Mouse (Mus musculus) NIH3T3 (cell line): ENCODE data around the gene Ap5b1.
A peak's percentile ranks its signal among the peaks of the same experiment; 100 is the strongest.

Source experiments
- DNase-seq: peaks from one replicate; pipeline ENCODE4 v3.0.0-alpha.2; 2012; ENCODE audit warnings: low read depth

Ap5b1 gene

DNA sequence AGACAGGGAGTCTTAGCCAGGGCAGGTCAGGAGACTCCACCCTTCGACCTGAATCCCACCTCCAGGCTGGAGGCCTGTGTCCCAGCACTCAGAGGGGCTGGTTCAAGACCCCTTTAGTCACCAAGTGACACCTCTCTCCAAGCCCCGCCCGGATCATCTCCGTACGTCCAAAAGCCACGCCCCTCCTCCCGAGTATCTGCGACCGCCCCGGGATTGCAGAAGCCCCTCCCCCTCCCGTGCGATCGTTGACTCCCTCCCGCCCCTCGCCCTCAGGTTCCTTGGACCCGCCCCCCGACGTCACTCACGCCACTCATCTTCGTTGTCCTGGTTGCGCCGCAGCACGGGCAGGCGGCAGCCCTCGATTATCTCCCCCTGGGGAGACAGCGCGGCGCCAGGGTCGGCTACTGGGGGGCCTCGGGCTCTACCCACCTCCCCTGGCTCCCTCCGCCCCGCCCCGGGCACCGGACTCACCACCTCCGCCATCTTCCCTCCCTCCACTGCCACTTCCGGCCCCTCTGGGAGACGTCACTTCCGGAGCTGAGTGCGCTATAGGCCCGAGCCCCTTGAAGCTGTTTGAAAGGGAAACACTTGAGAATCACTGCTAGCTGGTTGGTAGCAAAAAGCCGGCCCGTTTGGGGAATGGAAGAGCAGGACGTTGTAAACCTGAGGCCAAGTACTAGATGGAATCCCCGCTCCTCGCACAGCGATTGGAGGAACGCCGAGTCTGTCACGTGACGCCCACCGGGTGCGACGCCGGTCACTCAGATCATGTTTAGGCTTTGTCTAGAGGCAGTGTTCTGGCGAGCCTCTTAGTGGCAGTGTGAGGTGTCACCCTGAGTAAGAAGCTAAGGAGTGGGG lies 42.0 kb downstream of the Ap5b1 start, which contains the start of gene Kat5:
Kat5 (minus strand) TSS at position 691 of the 858 bp plus-strand sequence.
- DNase-seq = peak; percentile 97

DNA sequence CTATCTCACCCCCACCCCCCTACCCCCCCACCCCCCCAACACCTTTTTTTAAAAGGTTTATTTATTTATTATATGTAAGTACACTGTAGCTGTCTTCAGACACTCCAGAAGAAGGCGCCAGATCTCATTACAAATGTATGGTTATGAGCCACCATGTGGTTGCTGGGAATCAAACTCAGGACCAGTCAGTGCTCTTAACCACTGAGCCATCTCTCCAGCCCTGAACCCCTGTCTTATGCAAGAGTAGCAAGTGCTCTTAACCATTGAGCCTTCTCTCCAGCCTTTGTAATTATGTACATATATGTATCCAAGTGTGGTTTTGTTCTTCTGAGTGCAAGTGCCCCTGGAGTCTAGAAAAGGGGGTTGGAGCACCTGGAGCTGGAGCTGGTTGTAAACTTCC lies 44.1 kb downstream of the Ap5b1 start:
- DNase-seq = peak; percentile 50

DNA sequence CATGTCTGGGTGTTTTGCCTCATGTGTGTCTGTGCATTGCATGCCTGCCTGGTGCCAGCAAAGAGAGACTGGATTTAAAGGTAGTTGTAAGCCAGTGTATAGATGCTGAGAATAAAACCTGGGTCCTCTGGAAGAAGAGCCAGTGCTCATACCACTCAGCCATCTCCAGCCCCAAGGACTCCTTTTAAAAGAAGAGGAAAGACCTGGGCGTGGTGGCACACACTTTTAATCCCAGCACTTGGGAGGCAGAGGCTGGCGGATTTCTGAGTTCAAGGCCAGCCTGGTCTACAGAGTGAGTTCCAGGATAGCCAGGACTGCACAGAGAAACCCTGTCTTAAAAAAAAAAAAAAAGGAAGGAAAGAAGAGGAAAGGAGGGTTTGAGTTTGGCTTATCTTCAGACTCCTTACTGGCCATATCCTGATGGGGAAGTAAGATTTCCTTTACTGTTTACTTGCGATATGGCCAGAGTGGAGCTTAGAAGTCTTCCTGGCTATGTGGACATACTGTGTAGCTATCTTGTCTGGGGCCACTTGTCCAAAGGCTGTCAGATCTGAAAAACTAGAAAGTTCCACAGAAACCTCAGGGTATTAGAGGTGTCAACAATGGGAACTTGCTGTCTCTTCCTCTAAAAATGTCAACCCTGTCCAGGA lies 45.1 kb downstream of the Ap5b1 start:
- no peak for DNase-seq

DNA sequence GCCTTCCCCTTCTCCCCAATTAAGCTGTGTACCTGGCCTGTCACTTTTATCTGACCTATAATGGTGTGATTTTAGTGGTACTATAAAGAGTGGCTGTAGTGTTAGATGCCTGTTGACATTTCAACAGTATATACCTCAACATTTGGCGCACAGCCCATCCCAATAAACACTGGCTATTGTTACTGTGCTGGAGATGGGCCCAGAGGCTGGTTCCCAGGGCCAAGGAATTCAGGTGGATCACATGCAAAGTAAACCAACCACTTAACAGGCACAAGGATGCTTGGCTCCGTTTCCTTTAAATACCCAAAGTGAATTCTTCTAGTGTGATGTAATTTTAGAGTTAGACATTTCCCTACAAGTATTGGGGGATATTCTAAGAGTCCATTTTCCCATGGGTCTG lies 47.1 kb downstream of the Ap5b1 start:
- peak; percentile 68 for DNase-seq

DNA sequence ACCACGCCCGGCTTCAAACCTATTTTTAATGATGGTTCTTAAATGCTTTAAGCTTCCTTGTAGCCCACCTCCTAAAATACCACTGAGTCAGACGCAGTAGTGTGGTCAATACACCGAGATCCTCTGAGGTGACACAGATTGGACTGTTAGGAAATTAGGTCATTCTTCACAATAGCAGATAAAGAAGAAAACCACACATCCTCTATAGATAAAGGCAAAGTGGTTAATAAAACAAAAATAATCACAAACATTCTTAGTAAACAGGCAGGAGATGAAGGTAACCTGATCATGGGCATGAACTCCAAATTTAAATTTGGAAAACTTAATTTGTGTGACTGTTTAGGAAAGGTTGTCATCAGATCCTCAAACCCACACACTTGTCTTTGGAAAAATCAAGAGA lies 52.2 kb downstream of the Ap5b1 start:
- no peak for DNase-seq
